Mouse (Mus musculus) NIH3T3 (cell line): ENCODE measurements around the gene Smim26.

ENCODE experiments used
- DNase-seq: peaks from one replicate; pipeline ENCODE4 v3.0.0-alpha.2; 2012; ENCODE audit warnings: low read depth

Smim26 gene

GRCm38 (mm10) chr2:144593951-144594651 lies at the start of gene Smim26:
Gene Smim26, plus strand, starts transcription at chr2:144594054.
- peak; percentile 83 for DNase-seq

GRCm38 (mm10) chr2:144544630-144545029 lies 49.2 kb upstream of the Smim26 start:
- peak; percentile 89 for DNase-seq

GRCm38 (mm10) chr2:144545061-144545460 lies 48.8 kb upstream of the Smim26 start:
- no peak for DNase-seq

GRCm38 (mm10) chr2:144545481-144545880 lies 48.4 kb upstream of the Smim26 start:
- no peak for DNase-seq

GRCm38 (mm10) chr2:144547559-144547958 lies 46.3 kb upstream of the Smim26 start:
- no peak for DNase-seq

- DNase-seq: peak; percentile 79
Measured at GRCm38 (mm10) chr2:144550529-144550928, 43.3 kb upstream of the Smim26 start, which contains the start of gene Rbbp9. Gene Rbbp9, minus strand, starts transcription at chr2:144550869.

- no peak for DNase-seq
Measured at GRCm38 (mm10) chr2:144553905-144554304, 39.9 kb upstream of the Smim26 start.

- DNase-seq: no peak
Measured at GRCm38 (mm10) chr2:144555286-144555819, 38.5 kb upstream of the Smim26 start.

GRCm38 (mm10) chr2:144555820-144556552 lies 37.9 kb upstream of the Smim26 start, which contains the start of gene Sec23b:
Gene Sec23b, plus strand, starts transcription at chr2:144556229.
- DNase-seq: peak; percentile 97

- DNase-seq: no peak
Measured at GRCm38 (mm10) chr2:144588723-144589122, 5.1 kb upstream of the Smim26 start.

- DNase-seq: peak; percentile 4
Measured at GRCm38 (mm10) chr2:144593036-144593435, 818 bp upstream of the Smim26 start.

- no peak for DNase-seq
Measured at GRCm38 (mm10) chr2:144598006-144598405, 4.2 kb downstream of the Smim26 start.

GRCm38 (mm10) chr2:144599831-144600687 lies 6.2 kb downstream of the Smim26 start, which contains the start of gene Dtd1:
Gene Dtd1, plus strand, starts transcription at chr2:144599897.
- peak; percentile 92 for DNase-seq

- DNase-seq: no peak
Measured at GRCm38 (mm10) chr2:144601576-144601975, 7.7 kb downstream of the Smim26 start.

GRCm38 (mm10) chr2:144613956-144614355 lies 20.1 kb downstream of the Smim26 start:
- no peak for DNase-seq

GRCm38 (mm10) chr2:144617074-144617874 lies 23.4 kb downstream of the Smim26 start:
- DNase-seq: no peak

GRCm38 (mm10) chr2:144621491-144621890 lies 27.6 kb downstream of the Smim26 start:
- DNase-seq: no peak

GRCm38 (mm10) chr2:144633551-144633950 lies 39.7 kb downstream of the Smim26 start:
- no peak for DNase-seq

- no peak for DNase-seq
Measured at GRCm38 (mm10) chr2:144634231-144634630, 40.4 kb downstream of the Smim26 start.

GRCm38 (mm10) chr2:144634729-144635128 lies 40.9 kb downstream of the Smim26 start:
- no peak for DNase-seq
